Mouse (Mus musculus) frontal cortex, adult (tissue): ENCODE measurements at regions not wholly inside any gene's neighbourhood (a gene's known extent, or its start where the extent isn't known, plus 50 kb on each side); places are given as distances from the start of the nearest gene placed in this dataset.

ENCODE experiments used
- ATAC-seq: cut with Nextera tagmentation; 2 replicates; pipeline ENCODE4 v1.9.2; 2017; ENCODE audit warnings: mild to moderate bottlenecking, moderate library complexity, mixed read lengths; ENCODE audit not compliant: low TSS enrichment

DNA sequence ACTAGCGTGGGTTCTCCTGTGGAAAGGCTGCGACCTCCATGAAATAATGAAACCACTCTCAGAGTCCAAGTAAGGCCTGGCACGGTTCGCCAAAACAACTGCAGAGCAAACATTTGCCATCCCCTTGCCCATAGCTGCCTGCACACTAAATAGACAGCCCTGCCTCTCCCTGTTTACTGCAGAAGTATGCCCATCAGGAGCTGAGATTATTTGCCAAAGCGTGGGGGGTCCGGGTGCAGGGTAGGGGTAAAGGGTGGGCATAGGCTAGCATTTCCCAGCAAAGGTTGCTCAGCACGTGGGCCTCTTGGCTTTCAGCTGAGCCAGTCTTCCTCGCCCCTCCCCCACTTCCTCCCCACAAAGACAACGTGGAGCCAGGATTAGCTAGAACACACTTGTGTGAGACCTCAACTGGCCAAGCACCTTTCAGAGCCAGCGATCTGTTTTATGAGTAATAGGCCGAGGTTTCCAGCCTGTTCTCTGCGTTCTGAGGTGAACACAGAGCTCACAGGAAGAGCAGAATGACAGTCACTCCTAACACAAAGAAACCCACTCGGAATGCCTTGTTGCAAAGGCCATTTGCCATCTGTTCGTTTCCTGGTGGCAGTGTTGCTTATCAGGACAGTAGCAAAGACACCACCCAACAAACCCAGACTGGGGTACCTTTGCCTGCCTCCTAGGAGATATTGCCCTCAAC is 55.6 kb upstream of the Cep85l start:
- ATAC-seq: no peak

DNA sequence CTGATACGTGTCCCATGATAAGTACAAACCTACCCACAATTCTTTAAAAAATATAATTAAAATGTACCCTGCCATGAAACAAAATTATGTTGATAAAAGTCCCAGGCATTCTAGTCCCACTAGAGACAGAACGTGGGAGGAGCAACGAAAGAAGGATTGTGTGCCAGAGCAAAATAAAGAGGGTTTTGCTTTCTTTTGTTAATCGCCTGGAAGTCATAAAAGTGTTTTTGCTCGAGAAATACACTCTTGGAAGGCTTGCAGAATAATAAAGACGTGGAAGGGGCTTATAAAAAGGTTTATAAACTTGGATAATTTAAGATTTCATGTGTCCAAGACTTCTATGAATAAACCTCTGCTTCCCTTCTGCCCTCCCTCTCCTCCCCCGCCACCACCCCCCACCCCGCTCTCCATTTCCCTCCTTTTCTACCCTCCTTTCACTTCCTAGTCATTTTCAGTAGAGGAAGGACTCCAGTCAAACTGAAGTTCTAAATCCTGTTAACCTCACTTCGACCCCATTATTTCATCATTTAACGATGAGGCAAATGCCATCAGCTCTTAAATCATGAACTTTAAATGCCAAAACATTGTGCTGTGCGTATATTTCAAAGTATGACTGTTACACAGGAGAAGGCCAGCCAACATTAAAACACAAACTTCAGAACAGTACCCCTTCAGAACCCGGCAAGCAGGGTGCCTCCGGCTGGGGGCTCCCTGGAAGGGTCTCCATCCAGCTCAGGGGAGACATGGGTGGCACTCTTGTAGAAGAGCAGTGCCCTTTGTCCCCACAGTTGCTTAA is 54.8 kb upstream of the Cep85l start:
- no peak for ATAC-seq

DNA sequence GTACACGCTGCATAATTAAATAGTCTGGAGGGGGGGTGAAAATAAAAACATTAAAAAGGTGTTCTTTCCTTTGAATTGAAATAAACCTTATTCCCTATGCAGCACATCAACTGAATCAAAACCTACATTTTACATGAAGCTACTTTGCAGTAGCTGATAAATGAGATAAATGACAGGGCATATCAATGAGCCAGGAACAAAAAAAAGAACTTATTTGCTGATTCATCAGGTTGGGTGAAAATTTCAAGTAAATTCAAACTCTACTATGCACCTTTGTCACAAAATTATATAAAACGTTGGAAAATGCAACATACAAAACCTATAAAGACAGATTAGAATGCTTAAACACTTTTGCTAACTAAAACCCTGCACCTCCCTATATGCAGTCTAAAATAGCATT is 53.0 kb upstream of the Cep85l start:
- no peak for ATAC-seq

DNA sequence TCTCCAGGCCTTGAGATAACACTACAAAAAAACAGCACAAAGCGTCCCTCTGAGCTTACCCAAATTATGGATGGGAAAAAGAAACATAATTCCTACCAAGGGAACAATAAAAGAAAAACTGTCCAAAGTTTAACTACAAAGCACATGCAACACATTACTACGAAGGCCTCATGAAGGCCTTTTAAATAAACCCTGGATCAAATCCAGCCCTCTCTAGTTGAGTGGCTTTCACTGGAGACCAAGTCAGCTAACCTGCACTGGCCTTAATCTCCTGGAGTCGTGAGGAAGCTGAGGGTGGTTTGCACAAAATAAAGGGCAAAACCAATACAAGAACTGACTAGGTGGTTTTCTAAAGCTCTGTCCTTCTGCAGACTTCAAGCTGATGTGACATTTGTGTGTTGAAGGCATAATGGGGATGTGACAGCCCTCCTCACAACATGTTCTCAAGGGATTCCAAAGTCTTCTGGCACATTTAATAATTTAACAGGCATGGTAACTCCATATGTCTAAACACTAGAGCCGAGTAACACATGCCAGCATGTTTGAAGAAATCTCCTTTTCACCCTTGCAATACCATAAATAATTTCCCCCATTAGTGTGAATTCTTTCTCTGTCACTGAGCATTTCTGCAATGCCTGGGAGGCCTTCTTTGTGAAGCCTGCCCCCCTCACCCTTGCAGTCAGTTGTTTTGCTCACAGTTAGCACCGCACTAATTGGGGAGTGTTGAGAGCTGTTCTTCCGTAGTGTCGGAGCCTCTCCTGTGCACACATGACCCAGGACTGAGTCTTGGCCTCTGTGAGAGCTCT is 50.0 kb upstream of the Cep85l start:
- no peak for ATAC-seq
